Mouse (Mus musculus): Measurements from ENCODE around the gene Trim46.

Trim46 gene

DNA sequence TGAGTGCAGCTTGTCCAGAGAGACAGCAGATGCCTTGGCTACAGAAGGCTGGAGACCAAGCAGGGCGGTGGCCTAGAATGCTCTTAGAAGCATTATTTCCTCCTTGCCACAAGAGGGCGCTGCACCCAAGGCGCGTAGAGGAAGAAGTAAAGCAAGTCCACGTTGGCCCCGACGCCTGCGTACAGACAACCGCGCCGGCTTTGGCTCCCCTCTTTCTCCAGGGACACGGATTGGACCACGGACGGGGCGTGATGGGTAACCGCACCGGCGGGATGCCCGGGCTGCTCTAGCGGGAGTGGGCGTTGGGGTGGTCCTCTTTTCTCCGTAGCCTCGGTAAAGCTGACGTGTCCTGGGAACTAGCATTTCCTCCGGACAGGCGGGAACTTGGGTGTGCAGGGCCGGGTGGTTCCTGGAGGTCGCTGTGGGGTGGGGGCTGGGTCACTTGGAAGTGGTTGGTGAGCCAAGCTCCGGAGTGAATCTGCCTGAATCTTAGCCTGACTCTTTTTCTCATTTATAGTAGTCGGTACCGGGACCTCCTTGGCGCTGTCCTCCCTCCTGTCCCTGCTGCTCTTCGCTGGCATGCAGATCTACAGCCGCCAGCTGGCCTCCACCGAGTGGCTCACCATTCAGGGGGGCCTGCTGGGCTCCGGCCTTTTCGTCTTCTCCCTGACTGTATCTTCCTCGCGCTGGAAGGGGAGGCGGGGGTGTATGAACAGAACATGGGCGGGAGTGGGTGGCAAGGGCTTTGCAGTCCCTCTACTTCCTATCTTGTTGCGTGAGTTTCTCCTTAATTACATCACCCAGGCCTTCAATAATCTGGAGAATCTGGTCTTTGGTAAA is at the start of gene Trim46:
TSS of gene Trim46 (minus strand) at position 49 of the 840 bp plus-strand sequence.
- in situ Hi-C loops (cut with MboI, MseI): loop anchor here (5.0 to 10.0 kb wide), 2 partner anchors 36 to 1322 kb away; partner anchors contain the start of gene Efna1

DNA sequence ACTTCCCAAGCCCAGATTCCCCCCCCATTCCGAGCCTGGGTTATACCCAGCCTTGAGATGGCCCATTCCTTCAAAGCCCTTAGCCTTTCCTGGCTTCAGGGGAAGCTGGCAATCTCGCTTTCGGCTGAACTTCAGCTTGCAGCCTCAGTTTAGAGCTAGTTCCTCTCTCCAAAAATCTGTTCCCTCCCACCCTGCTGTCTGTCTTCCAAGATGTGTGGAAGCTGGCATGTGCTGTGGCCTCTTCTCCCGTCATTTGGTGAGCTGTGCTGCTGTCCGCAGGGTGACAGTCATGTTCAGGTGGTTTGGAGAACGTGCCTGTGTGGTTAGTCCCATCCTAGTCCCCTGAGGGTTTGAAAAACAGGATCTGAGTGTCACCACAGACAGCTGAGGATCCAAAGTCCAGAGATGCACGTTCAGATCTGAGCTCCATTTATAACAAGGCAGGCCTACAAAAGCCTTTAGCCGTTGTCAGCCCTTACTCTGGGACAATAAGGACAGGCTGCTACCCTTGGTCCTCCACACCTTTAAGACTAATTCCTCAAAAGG is 49.6 kb upstream of the Trim46 start:
- in situ Hi-C loops (cut with MboI, MseI): no loop called here

DNA sequence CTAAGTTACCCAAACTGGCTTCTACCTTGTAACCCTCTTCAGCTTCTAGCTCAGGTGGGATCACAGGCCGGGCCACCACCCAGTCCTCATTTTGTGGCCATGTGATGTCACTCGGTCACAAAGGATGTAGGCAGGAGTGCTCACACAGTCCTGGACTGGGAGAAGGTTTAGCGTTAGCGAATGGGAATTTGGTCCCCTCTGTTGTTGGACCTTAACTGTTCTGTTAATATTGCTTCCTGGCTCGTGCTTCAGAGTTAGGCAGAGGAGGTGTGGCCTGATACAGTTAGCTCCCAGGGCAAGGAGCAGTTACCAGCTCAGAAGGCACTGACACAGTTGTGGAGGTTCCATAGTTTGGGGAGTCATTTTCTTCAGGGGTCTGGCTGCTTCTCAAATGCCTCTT is 48.1 kb upstream of the Trim46 start:
- in situ Hi-C loops (cut with MboI, MseI): no loop called here

DNA sequence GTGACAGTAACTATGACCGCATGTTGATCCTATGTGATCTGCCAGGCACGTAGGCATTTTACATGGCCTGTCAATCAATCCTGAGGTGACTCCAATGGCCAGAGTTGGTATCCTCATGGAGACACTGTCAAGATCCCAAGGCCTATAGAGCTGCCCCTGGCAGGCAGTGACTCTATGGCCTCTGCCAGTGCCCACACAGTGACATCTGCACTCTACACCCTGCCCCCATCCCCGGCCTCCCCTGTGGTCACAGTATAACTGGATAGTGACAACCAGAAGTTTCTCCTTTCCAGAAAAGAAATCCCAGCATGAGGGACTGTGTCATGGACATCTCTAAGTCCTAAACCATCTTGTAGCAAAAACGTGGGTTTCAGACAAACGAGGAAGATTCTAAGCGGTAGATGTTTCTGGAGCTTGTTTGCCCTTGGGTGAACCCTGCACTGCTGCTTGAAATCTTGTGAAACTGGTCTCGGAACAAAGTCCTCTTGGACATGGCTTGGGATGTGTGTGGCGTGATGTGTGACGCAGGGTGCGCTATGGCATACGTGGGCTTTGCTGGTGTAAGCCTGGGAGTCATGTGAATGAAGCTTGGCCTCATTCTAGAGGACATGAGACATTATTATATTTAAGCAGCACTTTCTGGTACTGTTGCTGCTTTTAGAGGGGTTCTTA is 47.3 kb upstream of the Trim46 start:
- in situ Hi-C loops (cut with MboI, MseI): no loop called here

DNA sequence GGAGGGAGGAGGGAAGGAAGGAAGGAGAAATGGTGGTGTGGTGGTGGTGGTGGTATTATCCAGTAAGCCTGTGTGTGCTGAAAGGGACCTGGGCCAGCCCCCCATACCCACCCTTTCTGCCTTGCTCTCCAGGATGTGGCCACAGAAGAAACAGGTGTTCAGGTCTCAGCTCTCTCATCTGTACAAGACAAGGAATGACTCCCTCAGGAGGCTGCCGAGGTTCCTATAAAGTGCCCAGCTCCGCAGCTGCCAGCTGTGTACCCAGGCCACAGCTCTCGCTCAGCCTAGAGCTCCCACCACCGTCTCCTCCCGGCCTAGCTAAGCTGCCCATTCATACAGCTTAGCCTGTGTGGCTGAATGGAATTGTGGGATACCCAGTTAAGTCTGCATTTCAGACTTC is 46.2 kb upstream of the Trim46 start:
- in situ Hi-C loops (cut with MboI, MseI): no loop called here

DNA sequence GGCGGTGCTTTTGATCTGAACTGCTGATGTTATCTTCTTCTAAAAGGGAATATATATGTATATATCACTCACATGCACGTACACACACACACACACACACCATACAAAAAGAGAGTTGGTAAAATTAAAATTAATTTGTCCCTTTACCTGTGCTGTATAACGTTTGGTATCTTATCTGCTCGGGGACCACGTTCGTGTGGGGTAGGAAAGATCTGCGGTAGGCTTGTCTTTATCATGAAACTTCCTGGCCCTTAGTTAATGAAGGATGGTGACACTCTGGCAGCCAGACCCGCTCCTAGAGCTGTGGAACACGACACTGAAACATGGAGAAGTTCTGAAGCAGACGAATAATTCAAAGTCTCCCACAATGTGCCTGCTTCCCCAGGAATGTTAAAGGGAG is 45.8 kb upstream of the Trim46 start:
- in situ Hi-C loops (cut with MboI, MseI): no loop called here

DNA sequence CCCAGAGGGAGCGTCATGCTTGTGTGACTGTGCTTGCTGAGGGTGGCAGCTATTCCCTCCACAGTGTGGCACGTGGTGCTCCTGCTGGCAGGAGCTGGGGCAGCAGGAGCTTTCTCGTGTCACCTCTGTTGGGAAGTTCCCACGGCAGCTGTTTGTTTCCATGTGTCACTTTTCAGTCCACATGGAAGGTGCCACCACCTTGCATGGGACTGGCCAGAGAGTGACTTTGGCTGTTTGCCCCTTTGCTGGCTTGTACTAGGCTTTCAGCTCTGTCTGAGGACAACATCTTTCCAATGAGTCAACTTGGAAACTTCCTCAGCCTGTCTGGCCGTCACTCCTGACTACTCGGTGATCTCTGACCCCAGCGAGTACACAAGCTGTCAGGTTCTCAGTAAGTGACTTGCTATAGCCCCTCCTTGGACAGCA is 42.4 kb upstream of the Trim46 start:
- in situ Hi-C loops (cut with MboI, MseI): no loop called here

DNA sequence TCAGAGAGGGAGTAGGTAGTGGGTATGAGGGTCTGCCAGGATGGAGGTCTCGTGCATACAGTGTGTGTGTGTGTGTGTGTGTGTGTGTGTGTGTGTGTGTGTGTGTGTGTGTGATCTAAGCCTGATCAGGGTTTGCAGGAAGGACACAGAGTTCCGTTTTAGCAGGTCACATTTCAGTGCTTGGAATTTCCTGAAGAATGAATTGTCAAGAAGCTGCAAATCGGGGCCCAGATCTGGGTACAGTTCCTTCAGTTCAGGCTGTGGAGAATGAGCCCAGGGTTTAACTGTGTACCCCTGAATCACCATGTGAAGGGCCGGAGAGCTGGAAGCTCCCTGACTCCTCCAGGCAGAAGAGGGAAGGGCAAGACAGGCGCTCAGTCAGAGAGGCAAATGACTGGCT is 41.2 kb upstream of the Trim46 start:
- in situ Hi-C loops (cut with MboI, MseI): no loop called here

DNA sequence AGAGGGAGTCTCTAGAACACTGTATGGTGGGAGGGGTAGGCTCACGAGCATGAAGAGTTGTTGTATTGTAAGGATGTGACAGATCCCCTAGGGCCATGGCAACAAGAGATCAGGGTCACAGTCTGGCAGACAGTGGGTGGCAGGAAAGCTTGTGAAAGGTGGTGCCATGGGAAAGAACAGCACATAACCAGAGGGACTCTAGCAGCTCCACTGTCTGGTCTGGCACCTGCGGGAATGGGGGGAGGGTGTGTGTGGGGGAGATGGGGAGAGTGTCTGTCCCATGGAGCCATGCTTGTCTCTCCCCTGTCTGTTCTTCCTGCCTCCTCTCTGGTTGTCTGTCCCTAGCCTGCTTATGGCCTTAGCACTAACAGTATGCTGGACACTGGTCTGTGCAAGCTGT is 39.4 kb upstream of the Trim46 start:
- in situ Hi-C loops (cut with MboI, MseI): no loop called here

DNA sequence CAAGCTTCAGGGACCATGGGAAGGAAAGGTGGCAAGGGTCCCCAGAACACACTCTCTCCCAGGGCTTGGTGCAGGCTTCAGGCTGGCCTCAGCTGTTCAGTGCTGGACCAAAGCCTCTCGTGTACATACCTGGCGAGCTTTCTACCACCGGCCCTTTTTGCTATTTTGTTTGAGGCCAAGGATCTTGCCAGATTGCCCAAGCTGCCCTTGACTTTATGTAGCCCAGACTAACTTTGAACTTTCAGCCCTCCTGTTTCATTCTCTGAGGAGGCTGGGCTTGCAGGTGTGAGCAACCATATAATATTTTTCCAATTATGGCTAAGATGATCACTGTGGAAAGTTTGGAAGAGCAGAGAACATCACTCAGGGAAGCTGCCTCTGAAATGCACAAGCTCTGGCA is 38.2 kb upstream of the Trim46 start:
- in situ Hi-C loops (cut with MboI, MseI): loop anchor here (5.0 kb wide), 1 partner anchor 37 kb away; the partner anchor contains the start of genes Krtcap2 and Trim46

DNA sequence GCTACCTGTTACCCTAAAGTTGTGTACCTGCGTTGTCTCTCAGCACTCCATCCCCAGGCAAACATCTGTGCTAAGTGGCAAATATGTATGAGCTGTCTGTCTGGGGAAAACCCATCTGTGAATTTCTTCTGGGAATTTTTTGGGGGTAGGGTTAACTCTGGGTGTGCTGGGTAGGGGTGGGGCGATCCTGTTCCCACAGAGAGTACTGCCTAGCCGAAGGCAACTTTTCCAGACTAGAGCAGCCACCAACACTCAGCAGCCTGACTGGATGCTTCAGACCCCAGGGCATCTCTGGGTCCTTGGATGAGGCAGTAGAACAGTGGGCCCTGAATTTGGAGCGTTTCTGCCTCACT is 36.2 kb upstream of the Trim46 start:
- in situ Hi-C loops (cut with MboI, MseI): loop anchor here (5.0 kb wide), 1 partner anchor 35 kb away; the partner anchor contains the start of genes Krtcap2 and Trim46

DNA sequence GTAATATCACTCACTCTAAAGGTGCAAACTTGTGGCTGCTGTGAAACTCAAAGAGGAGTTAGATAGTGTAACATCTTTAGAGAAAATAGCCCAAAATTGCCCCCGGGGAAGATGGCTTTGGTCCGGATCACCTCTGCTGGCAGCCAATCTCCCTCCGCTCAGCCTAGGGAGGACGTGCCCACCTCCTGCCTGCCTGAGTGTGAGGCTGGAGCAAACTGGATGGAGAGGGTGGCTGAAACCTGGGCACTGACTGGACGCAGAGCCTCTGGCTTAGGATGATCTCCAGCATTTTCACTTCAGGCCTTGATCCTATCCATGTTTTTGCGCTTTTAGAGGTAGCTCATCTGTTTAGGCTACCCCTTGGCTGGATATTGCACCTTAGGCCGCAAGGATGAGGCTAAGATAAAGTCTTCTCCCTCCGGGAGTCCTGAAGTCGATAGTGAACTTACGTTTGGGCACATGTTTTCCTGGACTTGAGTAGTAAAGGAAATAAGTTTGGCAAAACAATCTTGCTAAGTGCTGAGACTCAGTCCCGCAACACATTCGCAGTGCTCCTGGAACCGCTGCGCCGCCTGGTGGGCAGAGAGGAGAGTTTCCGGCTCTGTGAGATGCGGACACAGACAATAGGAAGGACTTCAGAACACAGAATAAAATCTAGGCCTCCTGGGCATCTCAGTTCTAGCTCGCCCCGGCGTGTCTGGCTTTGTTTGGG is 35.6 kb upstream of the Trim46 start:
- in situ Hi-C loops (cut with MboI, MseI): loop anchor here (5.0 kb wide), 1 partner anchor 34 kb away; the partner anchor contains the start of genes Krtcap2 and Trim46

DNA sequence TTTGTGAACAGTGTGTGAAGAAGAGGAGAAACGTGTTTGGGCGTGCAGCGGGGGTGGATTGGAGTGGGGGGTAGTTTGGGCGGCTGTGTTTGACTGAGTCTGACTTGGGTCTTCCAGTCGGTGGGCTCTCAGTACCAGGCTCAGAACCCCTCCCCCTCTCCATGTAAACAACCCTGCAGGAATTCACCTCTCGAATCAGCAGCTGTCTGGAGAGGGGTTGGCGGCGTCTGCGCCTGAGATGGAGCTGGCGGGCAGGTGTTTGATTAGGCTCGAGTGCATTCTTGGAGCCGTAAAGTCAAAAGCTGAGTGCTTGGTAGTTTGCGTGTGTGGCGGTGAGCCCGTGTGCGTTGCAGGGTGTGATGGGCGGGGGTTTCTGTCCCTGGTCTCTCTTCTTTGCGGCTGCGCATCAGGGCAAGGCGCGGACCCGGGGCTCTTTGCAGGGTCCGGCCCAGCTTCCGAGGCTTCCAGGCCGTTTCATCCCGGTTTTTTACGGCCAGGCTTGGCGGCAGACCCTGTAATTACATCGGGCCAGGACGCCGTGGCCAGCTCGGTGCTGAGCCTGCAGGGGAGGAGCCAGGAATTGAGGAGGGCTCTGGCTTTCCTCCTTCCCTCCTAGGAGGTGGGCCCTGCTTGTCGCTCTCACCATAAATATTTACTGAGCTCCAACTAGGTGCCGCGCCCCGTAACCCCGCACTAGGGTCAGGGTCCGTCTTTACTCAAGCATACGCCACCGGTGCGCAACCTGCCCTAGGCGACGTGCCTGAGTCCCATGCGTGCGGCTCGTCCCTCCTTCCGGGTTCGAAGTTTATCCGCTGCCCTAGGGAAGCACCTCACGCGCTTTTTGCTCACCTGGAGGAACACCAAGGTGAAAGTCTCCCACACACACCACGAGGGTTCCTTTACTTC is 34.8 kb upstream of the Trim46 start, which contains the start of gene Efna1:
TSS of gene Efna1 (minus strand) at position 537 of the 906 bp plus-strand sequence.
- in situ Hi-C loops (cut with MboI, MseI): loop anchor here (5.0 kb wide), 1 partner anchor 34 kb away; the partner anchor contains the start of genes Krtcap2 and Trim46

DNA sequence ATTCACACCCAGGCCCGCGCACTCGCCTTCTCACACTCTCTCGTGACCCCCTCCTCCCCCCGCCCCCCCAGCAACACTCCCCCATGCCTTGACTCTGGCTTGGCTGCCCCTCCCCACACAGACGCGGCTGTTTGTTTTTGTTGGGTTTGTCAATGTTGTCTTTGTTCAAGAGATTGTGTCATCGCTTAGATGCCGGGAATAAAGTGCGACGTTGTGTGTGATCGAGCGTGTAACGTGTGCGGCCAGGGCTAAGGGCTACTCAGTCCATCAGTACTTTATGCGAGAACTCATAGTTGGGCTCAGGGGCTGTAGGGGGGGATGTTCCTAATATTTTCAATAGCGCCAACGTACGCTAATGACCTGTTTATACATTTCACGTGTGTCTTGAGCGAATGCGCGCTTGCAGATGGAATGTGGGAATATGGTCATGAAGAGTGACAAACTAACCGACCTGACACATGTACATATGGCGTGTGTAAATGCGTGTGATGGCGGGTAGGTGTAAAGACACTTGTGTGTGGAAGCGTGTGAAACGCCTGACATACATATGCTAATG is 34.0 kb upstream of the Trim46 start:
- in situ Hi-C loops (cut with MboI, MseI): loop anchor here (5.0 kb wide), 1 partner anchor 33 kb away; the partner anchor contains the start of genes Krtcap2 and Trim46

DNA sequence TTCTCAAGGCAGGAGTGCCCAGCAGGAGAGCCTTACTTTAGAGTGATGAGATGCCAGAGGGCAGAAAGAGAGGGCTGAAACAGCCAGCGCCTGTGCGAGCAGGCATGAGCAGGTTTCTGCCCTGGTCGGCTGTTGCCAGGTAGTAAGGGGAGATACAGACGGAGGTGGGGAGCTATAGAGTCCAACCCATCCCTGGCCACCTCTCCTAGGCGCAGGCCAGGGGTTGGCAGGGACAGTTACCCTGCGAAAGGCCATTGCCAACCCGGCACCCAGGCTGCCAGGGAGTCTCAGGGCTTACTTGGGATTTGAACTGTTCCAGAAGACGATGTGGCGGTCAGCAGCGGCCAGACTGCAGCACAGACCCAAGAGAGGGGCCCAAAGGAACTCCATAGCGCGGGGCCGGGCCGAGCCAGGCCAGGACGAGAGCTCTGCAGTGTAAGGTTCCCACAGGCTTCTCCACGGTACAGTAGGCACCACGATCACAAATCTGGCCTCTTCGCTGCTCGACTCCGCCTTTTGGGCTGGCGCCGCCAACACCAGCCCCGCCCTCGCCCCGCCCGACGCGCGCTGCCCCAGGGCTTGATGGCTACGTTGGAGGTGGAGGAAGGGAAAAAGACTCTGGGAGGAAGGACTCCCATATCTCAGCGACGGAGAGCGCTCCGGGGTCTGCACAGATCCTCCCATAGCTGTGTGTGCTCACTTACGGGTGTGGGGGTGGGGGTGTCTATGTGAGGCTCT is 33.2 kb upstream of the Trim46 start:
- in situ Hi-C loops (cut with MboI, MseI): no loop called here

DNA sequence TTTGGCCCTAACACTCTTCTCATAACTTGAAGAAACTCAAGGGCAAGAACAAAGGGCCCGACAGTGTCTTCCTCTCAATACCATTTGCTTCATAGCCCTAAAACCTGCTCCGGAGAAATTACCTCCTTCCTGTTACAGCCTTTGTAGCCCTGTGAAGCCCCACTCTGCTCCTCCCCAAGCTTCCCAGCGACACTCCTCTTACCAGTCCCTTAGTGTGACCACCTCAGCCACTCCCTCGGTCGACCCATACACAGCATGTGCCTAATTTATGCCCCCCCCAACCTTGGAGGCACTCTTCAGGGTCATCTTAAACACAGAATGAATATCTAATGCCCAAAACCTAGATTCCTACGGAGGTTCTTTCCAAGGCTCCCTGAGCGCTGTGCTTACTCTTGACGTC is 32.5 kb upstream of the Trim46 start:
- in situ Hi-C loops (cut with MboI, MseI): no loop called here

DNA sequence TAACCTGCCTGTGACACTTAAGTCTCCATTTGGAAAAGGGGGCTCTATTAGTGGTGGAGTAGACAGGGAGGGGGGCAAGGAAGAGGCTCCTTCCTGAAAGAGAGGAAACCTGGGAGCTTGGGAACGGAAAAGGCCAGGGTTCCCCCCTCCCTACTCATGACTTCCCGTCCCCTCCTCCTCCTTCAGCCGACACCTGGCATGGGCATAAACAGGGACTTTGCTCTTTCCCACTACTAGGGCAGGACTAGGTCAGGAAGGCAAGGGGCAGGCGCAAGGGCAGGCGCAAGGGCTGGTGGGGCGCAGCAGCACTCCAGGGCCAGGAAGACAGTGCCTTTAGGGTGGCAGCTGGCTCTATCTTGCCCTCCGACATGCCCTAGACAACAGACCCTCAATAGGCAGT is 32.0 kb upstream of the Trim46 start:
- in situ Hi-C loops (cut with MboI, MseI): no loop called here

DNA sequence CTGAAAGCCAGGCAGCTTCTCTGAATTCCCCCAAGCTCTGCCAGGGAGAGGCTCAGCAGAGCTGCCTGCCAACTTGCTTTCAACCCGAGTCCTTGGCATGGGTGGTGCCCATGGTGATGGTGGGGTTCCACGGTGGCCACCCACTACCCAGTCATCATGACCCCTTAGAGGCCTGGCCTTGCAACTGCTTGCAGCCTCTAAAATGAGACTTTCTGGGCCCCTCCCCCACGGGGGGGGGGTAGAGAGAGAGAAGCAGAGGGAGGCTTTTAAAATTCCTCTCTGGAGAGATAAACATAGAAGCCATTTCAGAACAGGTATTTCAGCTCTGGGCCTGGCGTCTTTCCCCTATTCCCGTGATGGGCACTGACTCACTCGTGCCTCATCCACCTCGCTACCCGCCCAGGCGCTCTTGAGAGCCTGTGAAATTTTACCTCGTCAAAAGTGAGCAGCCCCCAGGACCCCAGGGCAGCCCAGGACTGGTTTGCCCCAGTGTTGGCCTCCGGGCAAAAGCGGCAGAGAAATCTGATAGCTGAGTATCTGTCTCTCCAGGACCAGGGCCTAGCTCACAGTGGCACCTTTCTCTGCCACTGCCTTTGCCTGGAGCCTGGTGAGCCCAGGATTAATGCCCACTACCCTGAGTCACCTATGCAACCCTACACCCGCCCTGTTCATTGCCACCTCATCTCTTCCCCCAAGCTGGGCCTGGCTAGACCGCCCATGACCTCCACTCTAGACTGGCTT is 31.3 kb upstream of the Trim46 start:
- in situ Hi-C loops (cut with MboI, MseI): no loop called here

DNA sequence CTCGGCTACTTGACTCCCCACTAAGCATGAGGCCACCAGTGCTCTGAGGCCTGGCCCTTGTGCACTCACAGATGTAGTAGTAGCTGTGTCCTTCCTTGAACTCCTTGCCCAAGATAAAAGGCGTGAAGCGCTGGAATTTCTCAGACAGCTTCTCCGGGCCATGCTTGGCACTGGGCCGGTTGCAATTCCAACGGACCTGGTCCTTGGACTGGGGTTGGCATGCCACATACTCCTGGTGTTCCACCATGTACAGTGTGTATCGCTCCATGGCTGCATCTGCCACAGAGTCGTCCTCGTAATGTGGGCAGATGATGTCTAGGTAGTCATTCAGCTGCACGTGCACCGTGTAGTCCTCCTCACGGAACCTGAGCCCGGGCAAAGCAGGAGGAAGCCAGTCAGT is 30.0 kb upstream of the Trim46 start:
- in situ Hi-C loops (cut with MboI, MseI): no loop called here

Measured in T-helper 2 cell (primary cell).